ENCODE assay signal across 19 mouse cellular contexts in genomic region chr5:105860461-105860835, GRCm38 (mm10). TPM values are rescaled to one million over a fixed set of nuclear protein-coding genes. Genes with fewer than 3 reads are reported as not detected.
DNase-seq lines count a peak whose midpoint lies in the region; ATAC-seq and TF ChIP-seq lines count a peak whose summit lies in the region.
"Had no signal": no experiment of that assay in that cellular context is flagged by ENCODE, and none has a peak within 500 bp of the region (broad histone marks: within the 10 kb centered on the region; RNA-seq: fewer than 3 reads in every experiment).

No protein-coding gene starts in this region.

- no peaks in the 10 kb centered on the region for H3K36me3 ChIP-seq in hindbrain, embryonic 10.5 days
- no peaks in the 10 kb centered on the region for H3K36me3 ChIP-seq in hindbrain, postnatal 0 days (ENCODE audit: insufficient read depth, low read length)
- H3K36me3 ChIP-seq in midbrain, embryonic 10.5 days, result no peaks in the 10 kb centered on the region
- H3K36me3 ChIP-seq in midbrain, embryonic 15.5 days (replicated peaks), result no peaks in the 10 kb centered on the region
- H3K36me3 ChIP-seq in forebrain, postnatal 0 days (ENCODE audit: insufficient read depth), result no peaks in the 10 kb centered on the region
- H3K36me3 ChIP-seq: neural tube, embryonic 12.5 days had no signal

- no peak for TF ChIP-seq CTCF in hindbrain, postnatal 0 days (IDR thresholded peaks at IDR 0.05; ENCODE audit: low read depth)
- TF ChIP-seq CTCF in forebrain, postnatal 0 days (IDR thresholded peaks at IDR 0.05; ENCODE audit: low read depth), result no peak

- no peak overlapping the region for H3K4me2 ChIP-seq in hindbrain, postnatal 0 days (ENCODE audit: low read depth, low read length)
- no peak overlapping the region for H3K4me2 ChIP-seq in midbrain, embryonic 15.5 days
- no peak overlapping the region for H3K4me2 ChIP-seq in forebrain, postnatal 0 days (ENCODE audit: low read depth)
- H3K4me2 ChIP-seq: neural tube, embryonic 12.5 days had no signal

- DNase-seq in hindbrain, embryonic 10.5 days (ENCODE audit: low spot score), result no peak
- no peak for DNase-seq in hindbrain, postnatal 0 days (ENCODE audit: low spot score)
- DNase-seq in midbrain, embryonic 10.5 days (ENCODE audit: low spot score), result peak; percentile 7
- DNase-seq in forebrain, postnatal 0 days, result no peak
- DNase-seq in thymus, postnatal 14 days, result no peak
- no peak for DNase-seq in frontal cortex, postnatal 36 days (ENCODE audit: low spot score in 2 of 2)
- DNase-seq: adrenal gland, postnatal 36 days; cerebellum, adult 2 months; gastrocnemius, adult 2 months; heart, adult 2 months; heart, postnatal 10 days; kidney, adult 8-10 months; kidney, postnatal 4 days; left cerebral cortex, postnatal 4 days; spleen, adult 18-20 months; thymus, adult 2 months had no signal

- no peak for ATAC-seq in hindbrain, postnatal 0 days
- no peak for ATAC-seq in midbrain, embryonic 15.5 days (replicated peaks)
- no peak for ATAC-seq in forebrain, postnatal 0 days
- ATAC-seq: inflammation-experienced regulatory T-cells, adult 6 months had no signal

- H3K27ac ChIP-seq in hindbrain, embryonic 10.5 days, result peak overlapping the region; percentile 45
- no peak overlapping the region for H3K27ac ChIP-seq in hindbrain, postnatal 0 days
- no peak overlapping the region for H3K27ac ChIP-seq in midbrain, embryonic 10.5 days (replicated peaks)
- no peak overlapping the region for H3K27ac ChIP-seq in midbrain, embryonic 15.5 days
- peak overlapping the region; percentile 52; the same call in 1 of the 2 replicates for H3K27ac ChIP-seq in forebrain, postnatal 0 days (ENCODE audit: low read depth, low read length)
- H3K27ac ChIP-seq: neural tube, embryonic 12.5 days had no signal

- H3K27me3 ChIP-seq in hindbrain, embryonic 10.5 days (ENCODE audit: insufficient read depth, poor library complexity, severe bottlenecking), result no peaks in the 10 kb centered on the region
- H3K27me3 ChIP-seq in hindbrain, postnatal 0 days (ENCODE audit: insufficient read depth, low read length), result no peaks in the 10 kb centered on the region
- no peaks in the 10 kb centered on the region for H3K27me3 ChIP-seq in midbrain, embryonic 10.5 days (ENCODE audit: low read depth, poor library complexity, severe bottlenecking)
- H3K27me3 ChIP-seq in midbrain, embryonic 15.5 days (replicated peaks), result no peaks in the 10 kb centered on the region
- H3K27me3 ChIP-seq in forebrain, postnatal 0 days (ENCODE audit: insufficient read depth, low read length), result no peaks in the 10 kb centered on the region
- H3K27me3 ChIP-seq: neural tube, embryonic 12.5 days had no signal

- no peaks in the 10 kb centered on the region for H3K9me3 ChIP-seq in hindbrain, embryonic 10.5 days
- H3K9me3 ChIP-seq in hindbrain, postnatal 0 days (ENCODE audit: low read length), result no peaks in the 10 kb centered on the region
- H3K9me3 ChIP-seq in midbrain, embryonic 10.5 days (replicated peaks), result no peaks in the 10 kb centered on the region
- no peaks in the 10 kb centered on the region for H3K9me3 ChIP-seq in midbrain, embryonic 15.5 days
- H3K9me3 ChIP-seq in forebrain, postnatal 0 days (ENCODE audit: low read length), result no peaks in the 10 kb centered on the region
- H3K9me3 ChIP-seq: neural tube, embryonic 12.5 days had no signal

- no peak overlapping the region for H3K9ac ChIP-seq in hindbrain, postnatal 0 days (replicated peaks; ENCODE audit: low read length)
- H3K9ac ChIP-seq in midbrain, embryonic 15.5 days, result no peak overlapping the region
- H3K9ac ChIP-seq in forebrain, postnatal 0 days, result no peak overlapping the region
- H3K9ac ChIP-seq: neural tube, embryonic 12.5 days had no signal

- peaks cover 20% of the 10 kb centered on the region for H3K4me1 ChIP-seq in hindbrain, embryonic 10.5 days (replicated peaks)
- H3K4me1 ChIP-seq in hindbrain, postnatal 0 days (ENCODE audit: insufficient read depth, low read length), result no peaks in the 10 kb centered on the region
- H3K4me1 ChIP-seq in midbrain, embryonic 10.5 days, result no peaks in the 10 kb centered on the region
- no peaks in the 10 kb centered on the region for H3K4me1 ChIP-seq in midbrain, embryonic 15.5 days
- H3K4me1 ChIP-seq in forebrain, postnatal 0 days (ENCODE audit: insufficient read depth), result no peaks in the 10 kb centered on the region
- H3K4me1 ChIP-seq: neural tube, embryonic 12.5 days had no signal

- H3K4me3 ChIP-seq in hindbrain, embryonic 10.5 days, result no peak overlapping the region
- H3K4me3 ChIP-seq in hindbrain, postnatal 0 days (ENCODE audit: low read length), result no peak overlapping the region
- H3K4me3 ChIP-seq in midbrain, embryonic 10.5 days, result no peak overlapping the region
- H3K4me3 ChIP-seq in midbrain, embryonic 15.5 days, result no peak overlapping the region
- H3K4me3 ChIP-seq in forebrain, postnatal 0 days (ENCODE audit: low read depth, low read length), result no peak overlapping the region
- H3K4me3 ChIP-seq: gastrocnemius, adult 2 months; heart, adult 2 months; neural tube, embryonic 12.5 days had no signal

- WGBS in hindbrain, embryonic 10.5 days, result 86% methylated on average over 10 of the region's 10 CpGs
- 81% methylated on average over 10 of the region's 10 CpGs for WGBS in hindbrain, postnatal 0 days
- WGBS in midbrain, embryonic 10.5 days, result 91% methylated on average over 10 of the region's 10 CpGs
- 88% methylated on average over 10 of the region's 10 CpGs for WGBS in midbrain, embryonic 15.5 days
- WGBS in forebrain, postnatal 0 days, result 64% methylated on average over 10 of the region's 10 CpGs

RNA-seq across cellular contexts. Expression of gene Zfp326, which starts 15.9 kb away (rescaled TPM):
- polyA plus RNA-seq in hindbrain, embryonic 10.5 days (2016; fragmentation: Nextera tagmentation; extraction: Ambion mirVana), result 40.4 and 53.6 TPM in 2 replicates
- 9.1 and 11.4 TPM in 2 replicates for total RNA-seq in hindbrain, postnatal 0 days (2014; rRNA removed)
- 42.3 and 43.9 TPM in 2 replicates for polyA plus RNA-seq in hindbrain, postnatal 0 days (2015; fragmentation: Nextera tagmentation; extraction: Ambion mirVana)
- 51.4 and 57.4 TPM in 2 replicates for polyA plus RNA-seq in midbrain, embryonic 10.5 days (2016; fragmentation: Nextera tagmentation; extraction: Ambion mirVana)
- polyA plus RNA-seq in midbrain, embryonic 15.5 days (2015; fragmentation: Nextera tagmentation; extraction: Ambion mirVana), result 44.3 and 53.0 TPM in 2 replicates
- total RNA-seq in forebrain, postnatal 0 days (2014; rRNA removed), result 22.3 and 36.0 TPM in 2 replicates
- polyA plus RNA-seq in forebrain, postnatal 0 days (2015; fragmentation: Nextera tagmentation; extraction: Ambion mirVana), result 25.4 and 35.5 TPM in 2 replicates

Comparison
In these comparisons a context has a peak if more than half of its experiments do, and no peak if none do; other contexts are left out.
1. H3K27ac ChIP-seq: peak in hindbrain, embryonic 10.5 days (single experiment) and forebrain, postnatal 0 days (single experiment); none in hindbrain, postnatal 0 days (single experiment), midbrain, embryonic 10.5 days (single experiment) and midbrain, embryonic 15.5 days (single experiment).